Comparison of ENCODE assay signal across 7 mouse cellular contexts in the genomic region with DNA sequence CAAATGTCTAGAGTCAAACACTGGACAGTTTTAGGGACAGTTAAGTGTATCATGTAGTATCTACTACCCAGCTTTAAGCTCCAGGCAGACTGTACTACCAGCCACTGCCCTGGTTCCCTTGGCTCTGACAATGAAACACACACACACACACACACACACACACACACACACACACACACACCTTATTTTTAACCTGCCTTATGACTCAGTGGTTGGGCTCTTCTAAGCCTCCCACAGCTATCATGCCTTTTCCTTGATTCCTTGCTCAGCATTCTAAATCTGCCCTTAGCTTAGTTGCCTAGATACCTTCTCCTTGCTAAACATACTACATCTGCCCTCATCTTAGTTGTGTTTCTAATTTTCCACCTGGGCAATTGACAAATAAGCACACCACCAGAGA.
"Had no signal": no experiment of that assay in that cellular context is flagged by ENCODE, and none has a peak within 500 bp of the region (broad histone marks: within the 10 kb centered on the region; RNA-seq: fewer than 3 reads in every experiment).

No protein-coding gene starts in this region.

- DNase-seq: kidney, adult 11 months; kidney, adult 9 months; kidney, postnatal 10 days; kidney, postnatal 4 days; lung, embryonic 14.5 days; lung, postnatal 10 days; thymus, postnatal 4 days had no signal
